Mouse (Mus musculus) liver, embryonic 13.5 days (tissue): Measurements from ENCODE around the gene Akap5. TPM values are rescaled to one million over a fixed set of nuclear protein-coding genes. Genes with fewer than 3 reads are reported as not detected.

Source experiments
- ATAC-seq: fragments of 200-750 bp; cut with Nextera tagmentation; 2 replicates; pipeline ENCODE4 v1.8.0; 2017; ENCODE audit warnings: low read depth, mild to moderate bottlenecking, moderate number of reproducible peaks, moderate library complexity
- DNase-seq: peaks from one replicate; pipeline ENCODE4 v3.0.0; 2022
- H3K27ac ChIP-seq: fragments of 300-500 bp; sonication (generic); 2 replicates; pipeline ENCODE4 v1.5.1; 2015; ENCODE audit warnings: moderate library complexity, mild to moderate bottlenecking, inconsistent platforms
- H3K27me3 ChIP-seq: fragments of 300-500 bp; sonication (generic); 2 replicates; pipeline ENCODE4 v1.6.1; 2015; ENCODE audit warnings: mild to moderate bottlenecking, inconsistent platforms
- H3K36me3 ChIP-seq: fragments of 300-500 bp; sonication (generic); 2 replicates; pipeline ENCODE4 v1.6.1; 2015; ENCODE audit warnings: mild to moderate bottlenecking, inconsistent platforms
- H3K4me1 ChIP-seq: fragments of 300-500 bp; sonication (generic); replicated peaks from 2 replicates; pipeline ENCODE4 v1.6.1; 2015; ENCODE audit warnings: inconsistent platforms
- H3K4me2 ChIP-seq: fragments of 300-500 bp; sonication (generic); 2 replicates; pipeline ENCODE4 v1.6.1; 2015; ENCODE audit warnings: inconsistent platforms, mild to moderate bottlenecking, moderate library complexity
- H3K4me3 ChIP-seq: fragments of 300-500 bp; sonication (generic); replicated peaks from 2 replicates; pipeline ENCODE4 v1.5.1; 2015; ENCODE audit warnings: mild to moderate bottlenecking, inconsistent platforms
- H3K9ac ChIP-seq: fragments of 300-500 bp; sonication (generic); 2 replicates; pipeline ENCODE4 v1.6.1; 2015; ENCODE audit warnings: mild to moderate bottlenecking, inconsistent platforms
- H3K9me3 ChIP-seq: fragments of 300-500 bp; sonication (generic); replicated peaks from 2 replicates; pipeline ENCODE4 v1.6.1; 2016; ENCODE audit warnings: inconsistent platforms
- WGBS: fragments of 180-500 bp; shearing (Covaris S2); methylation state at CpG from one replicate; pipeline ENCODE4 v1.1.7; 2015; ENCODE audit not compliant: insufficient replicate concordance; 5-methylcytosine and 5-hydroxymethylcytosine counted together
- polyA plus RNA-seq: library from polyadenylated mRNA; unstranded; fragments of >200 nt; fragmentation: Nextera tagmentation; extraction: Ambion mirVana; gene quantifications from 2 replicates; pipeline ENCODE4 v1.2.1, GENCODE M21; 2015

Akap5 gene
- polyA plus RNA-seq, result 0.43 and 0.51 TPM in 2 replicates

DNA sequence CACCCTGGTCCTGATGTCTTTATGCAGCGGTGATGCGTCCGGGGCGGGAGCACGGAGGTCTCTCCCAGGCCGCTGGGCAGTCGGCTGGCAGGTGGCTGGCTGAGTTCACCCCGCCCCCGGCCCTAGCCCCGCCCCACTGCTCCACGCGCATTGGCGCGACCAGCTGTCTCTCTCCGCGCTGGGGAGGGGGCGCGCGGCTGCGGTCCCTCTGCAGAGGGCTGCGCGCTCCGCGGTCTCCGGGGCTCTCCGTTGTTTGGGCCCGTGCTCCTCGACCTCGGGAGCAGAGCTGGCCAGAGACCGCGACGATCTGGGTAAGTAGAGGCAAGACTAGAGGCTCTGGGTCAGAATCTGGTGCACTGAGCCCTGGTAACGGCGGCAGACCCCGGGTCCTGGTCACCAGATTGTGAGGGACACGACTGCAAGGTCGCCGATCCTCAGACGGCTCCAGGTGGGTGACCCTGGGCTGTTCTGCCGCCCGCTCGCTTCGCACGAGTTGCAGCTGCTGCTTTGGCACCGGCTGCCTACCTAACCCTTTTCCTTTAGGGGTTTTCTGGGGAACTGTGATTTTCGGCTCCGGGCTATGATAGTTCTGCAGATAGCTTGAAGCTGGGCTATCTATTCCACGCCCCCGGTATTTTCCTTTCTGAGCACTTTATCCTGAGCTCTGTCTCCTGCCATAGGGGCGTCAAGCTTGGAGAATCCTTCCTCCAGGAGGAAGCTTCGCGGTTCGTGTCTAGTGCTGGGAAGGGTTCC is at the start of gene Akap5:
Akap5 (plus strand) TSS at position 213 of the 753 bp plus-strand sequence.
- H3K27ac ChIP-seq, result no peak within 1 kb of the TSS
- peak within 1 kb of the TSS; percentile 59 for H3K9ac ChIP-seq

DNA sequence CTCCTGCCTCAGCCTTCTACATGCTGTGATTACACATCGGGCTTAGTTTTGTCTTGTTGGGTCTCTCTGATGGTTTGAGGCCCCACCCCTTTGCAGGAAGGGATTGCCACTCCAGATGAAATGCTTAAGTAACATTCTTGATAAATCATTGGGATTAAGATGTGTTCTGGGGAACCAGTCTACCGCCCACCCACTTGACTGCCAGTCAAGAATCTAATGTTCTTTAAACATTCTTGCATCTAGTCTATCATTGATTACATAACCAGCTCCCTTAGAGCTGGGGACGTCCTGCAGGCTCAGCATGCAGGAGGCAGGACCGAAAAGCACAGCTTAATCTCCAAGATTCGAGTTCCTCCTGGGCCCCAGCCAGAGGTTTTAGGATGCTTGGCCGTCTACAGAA is 46.5 kb upstream of the Akap5 start:
- no peak overlapping the region for H3K9ac ChIP-seq
- WGBS, result 69% methylated on average over 6 of the region's 6 CpGs
- H3K27me3 ChIP-seq, result no peaks in the 10 kb centered on the region
- H3K27ac ChIP-seq, result no peak overlapping the region
- DNase-seq (no peak), ATAC-seq (no peak)
- peaks cover 7% of the 10 kb centered on the region; the same call in 1 of the 2 replicates for H3K4me1 ChIP-seq
- peaks cover 94% of the 10 kb centered on the region for H3K36me3 ChIP-seq
- no peak overlapping the region for H3K4me2 ChIP-seq
- no peak overlapping the region for H3K4me3 ChIP-seq
- H3K9me3 ChIP-seq, result no peaks in the 10 kb centered on the region

More for the DNA sequence above, at the start of gene Akap5:
- Histone ChIP-seq H3K4me2 (peak within 1 kb of the TSS; percentile 74), H3K9me3 (no peaks in the 10 kb centered on the region), H3K4me3 (peak within 1 kb of the TSS; percentile 57), H3K36me3 (peaks cover 25% of the 10 kb centered on the region), H3K27me3 (peaks cover 18% of the 10 kb centered on the region), H3K4me1 (peaks cover 19% of the 10 kb centered on the region)
- DNase-seq, result no peak
- 4% methylated on average over 52 of the region's 53 CpGs for WGBS
- ATAC-seq, result peak; percentile 80

DNA sequence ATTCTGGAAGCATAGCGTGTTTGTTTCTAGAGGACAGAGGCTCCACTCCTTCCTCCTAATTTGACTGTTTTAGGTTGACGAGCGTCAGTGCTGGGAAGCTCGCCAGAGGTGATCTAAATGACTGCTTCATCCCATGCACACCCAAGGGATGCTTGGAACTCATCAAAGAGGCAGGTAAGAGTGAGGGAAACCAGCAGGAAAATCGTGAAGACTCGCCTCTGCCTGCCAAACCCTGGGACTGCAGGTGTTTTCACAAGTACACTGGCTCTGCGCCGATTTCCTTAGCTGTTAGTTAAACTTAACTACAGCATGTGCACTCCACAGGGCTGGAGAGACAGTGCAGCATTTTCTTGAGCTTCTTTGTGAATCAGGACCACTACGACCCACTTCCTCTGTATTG is 44.1 kb upstream of the Akap5 start:
- no peak overlapping the region for H3K9ac ChIP-seq
- H3K36me3 ChIP-seq, result peaks cover 98% of the 10 kb centered on the region
- H3K27ac ChIP-seq, result no peak overlapping the region
- H3K4me2 ChIP-seq, result no peak overlapping the region
- 81% methylated on average over 9 of the region's 9 CpGs for WGBS
- DNase-seq (no peak), ATAC-seq (no peak)
- peaks cover 2% of the 10 kb centered on the region; the same call in 1 of the 2 replicates for H3K4me1 ChIP-seq
- H3K9me3 ChIP-seq, result no peaks in the 10 kb centered on the region
- no peaks in the 10 kb centered on the region for H3K27me3 ChIP-seq
- H3K4me3 ChIP-seq, result no peak overlapping the region

DNA sequence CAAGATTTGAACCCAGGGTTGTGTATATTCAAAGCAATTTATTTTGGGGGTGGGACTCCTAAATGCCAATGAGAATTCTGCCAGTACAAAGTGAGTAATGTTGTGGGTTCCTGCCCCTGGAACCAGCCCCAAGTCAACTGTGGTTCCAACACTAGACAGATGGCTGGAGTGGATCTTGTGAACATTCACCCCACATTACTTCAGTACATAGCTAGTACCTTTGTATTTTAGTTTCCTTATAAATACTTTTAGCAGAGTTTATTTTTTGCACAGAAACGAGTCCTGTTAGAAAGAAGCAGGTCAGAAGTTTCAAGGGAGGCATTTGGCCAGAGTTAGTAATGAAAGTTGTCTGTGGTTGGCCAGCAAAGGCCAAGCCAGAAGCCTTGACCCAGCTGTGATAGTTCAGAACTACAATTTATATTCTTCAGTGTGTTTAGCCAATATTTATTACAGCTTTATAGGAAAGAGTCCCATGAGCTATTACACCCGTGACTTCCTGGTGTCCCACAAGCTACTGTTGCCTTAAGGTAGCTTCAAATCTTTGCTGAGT is 43.5 kb upstream of the Akap5 start:
- H3K36me3 ChIP-seq, result peaks cover 96% of the 10 kb centered on the region
- no peak overlapping the region for H3K4me2 ChIP-seq
- H3K4me3 ChIP-seq, result no peak overlapping the region
- DNase-seq, result no peak
- no peak overlapping the region for H3K27ac ChIP-seq
- WGBS, result 67% methylated on average over 2 of the region's 2 CpGs
- peaks cover 2% of the 10 kb centered on the region; the same call in 1 of the 2 replicates for H3K4me1 ChIP-seq
- no peak overlapping the region for H3K9ac ChIP-seq
- H3K27me3 ChIP-seq, result no peaks in the 10 kb centered on the region
- ATAC-seq, result no peak
- no peaks in the 10 kb centered on the region for H3K9me3 ChIP-seq

DNA sequence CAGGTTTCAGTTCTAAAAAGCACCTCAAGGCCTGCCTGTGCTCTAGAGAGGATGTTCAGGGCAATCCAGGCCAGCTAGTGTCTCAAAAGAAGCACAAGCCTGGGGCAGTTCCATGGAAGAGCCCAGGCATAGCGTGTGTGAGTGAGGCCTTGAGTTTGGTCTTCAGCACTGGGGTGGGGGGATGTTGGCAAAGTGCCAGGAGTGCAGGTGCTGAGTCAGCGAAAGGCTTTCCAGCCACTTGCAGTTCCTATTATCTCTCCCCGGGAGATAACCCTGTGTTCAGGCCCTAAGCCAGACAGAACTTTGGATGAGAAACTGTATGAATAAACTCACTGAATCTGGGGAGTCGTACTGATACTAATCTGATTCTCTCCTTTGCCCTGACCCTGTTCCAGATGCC is 42.6 kb upstream of the Akap5 start:
- DNase-seq, result no peak
- Histone ChIP-seq H3K27ac (no peak overlapping the region), H3K4me1 (peaks cover 2% of the 10 kb centered on the region; the same call in 1 of the 2 replicates), H3K4me3 (no peak overlapping the region), H3K4me2 (no peak overlapping the region), H3K27me3 (no peaks in the 10 kb centered on the region), H3K9me3 (no peaks in the 10 kb centered on the region), H3K9ac (no peak overlapping the region), H3K36me3 (peaks cover 91% of the 10 kb centered on the region)
- ATAC-seq, result no peak
- WGBS, result 67% methylated on average over 4 of the region's 4 CpGs

DNA sequence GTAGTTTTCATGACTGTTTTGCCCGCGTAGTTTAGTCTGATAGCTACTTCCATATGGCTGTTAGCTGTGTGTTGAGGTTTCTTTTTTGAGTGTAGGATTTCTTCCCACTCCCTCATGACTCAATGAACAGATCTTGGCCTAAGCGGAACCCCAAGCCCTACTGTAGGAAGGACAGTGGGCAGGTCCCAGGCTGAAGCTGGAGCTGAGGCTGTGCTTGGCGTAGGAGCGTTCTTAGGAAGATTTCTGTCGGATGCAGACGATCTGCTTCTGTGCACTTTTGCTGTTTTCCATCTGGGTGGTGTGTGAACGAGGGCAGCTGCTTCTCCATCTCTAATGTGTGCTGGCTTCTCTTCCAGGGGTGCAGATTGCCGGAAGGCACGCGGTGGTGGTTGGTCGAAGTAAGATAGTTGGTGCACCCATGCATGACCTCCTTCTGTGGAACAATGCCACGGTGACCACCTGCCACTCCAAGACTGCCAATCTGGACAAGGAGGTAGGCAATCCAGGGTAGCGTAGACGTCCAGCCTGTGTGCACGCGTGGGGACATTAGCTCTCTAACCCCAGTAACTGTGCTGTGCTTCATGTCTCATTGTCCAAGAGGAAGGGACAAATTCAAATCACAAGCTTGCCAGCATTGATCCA is 42.0 kb upstream of the Akap5 start:
- peaks cover 91% of the 10 kb centered on the region for H3K36me3 ChIP-seq
- ATAC-seq, result no peak
- 90% methylated on average over 17 of the region's 17 CpGs for WGBS

DNA sequence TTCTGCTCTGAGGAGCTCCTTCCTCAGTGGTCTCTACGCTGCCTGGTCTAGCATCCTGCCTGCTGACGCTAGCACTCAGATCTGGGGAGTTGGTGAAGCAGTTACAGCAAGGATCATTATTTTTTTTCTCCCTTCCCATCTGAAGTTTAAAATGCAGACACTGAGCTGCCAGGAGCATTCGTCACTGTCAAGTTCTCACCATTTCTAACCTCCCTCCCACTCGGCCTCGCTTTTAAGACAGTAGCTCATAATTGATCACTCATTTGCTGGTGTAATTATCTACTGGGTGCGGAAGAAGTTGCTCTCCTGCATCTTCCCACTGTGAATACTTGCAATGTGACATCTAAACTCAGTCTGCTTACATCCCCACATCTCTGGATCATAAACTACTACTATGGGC is 39.3 kb upstream of the Akap5 start:
- Histone ChIP-seq H3K4me1 (0 out of 2 replicates have a peak, but pooled peaks cover 2% of the 10 kb centered on the region), H3K9ac (no peak overlapping the region), H3K27ac (no peak overlapping the region), H3K4me3 (no peak overlapping the region), H3K27me3 (no peaks in the 10 kb centered on the region), H3K36me3 (peaks cover 89% of the 10 kb centered on the region), H3K4me2 (no peak overlapping the region), H3K9me3 (no peaks in the 10 kb centered on the region)
- 85% methylated on average over 6 of the region's 6 CpGs for WGBS
- DNase-seq (no peak), ATAC-seq (no peak)

More for the DNA sequence above, 42.0 kb upstream of the Akap5 start:
- Histone ChIP-seq H3K9ac (no peak overlapping the region), H3K27me3 (no peaks in the 10 kb centered on the region), H3K9me3 (no peaks in the 10 kb centered on the region), H3K4me3 (no peak overlapping the region), H3K4me2 (no peak overlapping the region), H3K4me1 (peaks cover 2% of the 10 kb centered on the region; the same call in 1 of the 2 replicates), H3K27ac (no peak overlapping the region)
- no peak for DNase-seq

DNA sequence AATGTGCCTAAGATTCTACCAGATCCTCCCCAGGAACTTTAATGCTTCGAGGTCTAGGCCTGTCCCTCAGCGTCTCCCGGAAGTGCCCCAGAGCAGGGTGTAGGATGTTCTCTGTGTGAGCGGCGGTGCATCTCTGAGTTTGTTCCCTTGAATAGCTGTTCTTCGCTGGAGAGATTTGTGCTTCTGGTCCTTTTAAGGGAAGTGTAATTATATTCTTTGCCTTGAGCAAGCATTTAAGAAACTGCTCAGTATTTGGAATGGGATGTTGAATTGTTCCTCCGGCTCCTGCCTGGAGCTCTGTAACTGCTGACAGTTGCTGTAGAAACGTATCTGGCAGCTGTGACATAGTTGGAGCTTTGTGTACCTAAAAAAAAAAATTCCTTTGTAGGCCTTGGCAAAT is 36.7 kb upstream of the Akap5 start:
- Histone ChIP-seq H3K27me3 (no peaks in the 10 kb centered on the region), H3K4me1 (no peaks in the 10 kb centered on the region), H3K9me3 (no peaks in the 10 kb centered on the region), H3K4me2 (no peak overlapping the region), H3K9ac (no peak overlapping the region), H3K36me3 (peaks cover 90% of the 10 kb centered on the region), H3K4me3 (no peak overlapping the region), H3K27ac (no peak overlapping the region)
- DNase-seq, result no peak
- WGBS, result 85% methylated on average over 8 of the region's 8 CpGs
- no peak for ATAC-seq

DNA sequence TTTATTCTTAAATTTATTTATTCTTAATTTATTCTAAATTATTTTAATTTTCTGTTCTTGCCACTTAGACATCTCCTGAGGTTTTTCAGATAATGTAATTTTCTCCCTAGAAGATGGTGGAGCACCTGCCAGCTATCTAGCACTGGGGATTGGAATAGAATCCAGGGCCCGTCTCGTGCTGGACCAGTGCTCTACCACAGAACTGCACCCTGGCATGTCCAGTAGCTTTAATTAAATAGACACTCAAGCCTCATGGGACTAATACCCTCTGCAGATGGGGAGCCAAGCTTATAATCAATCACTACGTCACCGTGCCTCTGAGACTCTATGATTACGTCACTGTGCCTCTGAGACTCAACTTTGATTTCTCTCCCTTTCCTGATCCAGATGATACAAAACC is 36.2 kb upstream of the Akap5 start:
- H3K27me3 ChIP-seq, result no peaks in the 10 kb centered on the region
- ATAC-seq (no peak), DNase-seq (no peak)
- 86% methylated on average over 5 of the region's 5 CpGs for WGBS
- H3K4me2 ChIP-seq, result no peak overlapping the region
- H3K9ac ChIP-seq, result no peak overlapping the region
- H3K4me3 ChIP-seq, result no peak overlapping the region
- no peak overlapping the region for H3K27ac ChIP-seq
- peaks cover 90% of the 10 kb centered on the region for H3K36me3 ChIP-seq
- H3K9me3 ChIP-seq, result no peaks in the 10 kb centered on the region
- no peaks in the 10 kb centered on the region for H3K4me1 ChIP-seq

DNA sequence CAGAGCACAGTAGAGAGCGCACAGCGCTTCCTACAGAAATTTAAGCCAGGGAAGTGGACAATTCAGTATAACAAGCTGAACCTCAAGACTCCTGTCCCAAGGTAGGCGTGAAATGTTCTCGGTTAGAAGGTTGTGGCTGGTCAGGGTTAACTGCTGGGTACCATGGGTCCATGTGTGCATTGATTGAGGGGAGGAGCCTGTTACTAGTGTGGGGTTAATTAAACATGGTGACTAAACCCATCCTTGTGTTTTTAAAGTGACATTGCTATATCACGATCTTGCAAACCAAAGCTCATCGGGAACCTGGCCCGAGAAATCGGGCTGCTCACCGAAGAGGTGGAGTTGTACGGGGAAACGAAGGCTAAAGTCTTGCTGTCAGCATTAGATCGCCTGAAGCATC is 35.3 kb upstream of the Akap5 start:
- ATAC-seq (peak; percentile 43), DNase-seq (no peak)
- no peak overlapping the region for H3K9ac ChIP-seq

DNA sequence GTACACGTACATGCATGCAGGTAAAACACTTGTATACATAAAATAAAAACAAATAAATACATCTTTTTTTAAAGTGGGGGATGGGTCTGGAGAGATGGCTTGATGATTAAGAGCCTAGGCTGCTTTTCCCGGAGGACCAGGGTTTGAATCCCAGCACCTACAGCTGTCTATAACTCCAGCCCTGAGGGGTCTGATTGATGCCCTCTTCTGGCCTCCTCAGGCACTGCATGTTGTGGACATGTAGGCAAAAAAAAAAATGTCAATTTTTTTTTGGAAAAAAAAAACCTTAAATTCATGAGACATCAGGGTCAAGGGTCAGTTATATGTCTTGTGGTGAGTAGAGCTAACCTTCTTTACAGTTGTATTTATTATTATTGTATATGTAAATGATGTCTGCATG is 34.4 kb upstream of the Akap5 start:
- Histone ChIP-seq H3K4me2 (no peak overlapping the region), H3K36me3 (peaks cover 91% of the 10 kb centered on the region), H3K27ac (no peak overlapping the region), H3K4me1 (no peaks in the 10 kb centered on the region), H3K9me3 (no peaks in the 10 kb centered on the region), H3K4me3 (no peak overlapping the region), H3K27me3 (no peaks in the 10 kb centered on the region), H3K9ac (no peak overlapping the region)
- 84% methylated on average over 2 of the region's 2 CpGs for WGBS
- no peak for ATAC-seq
- no peak for DNase-seq

More for the DNA sequence above, 35.3 kb upstream of the Akap5 start:
- Histone ChIP-seq H3K4me1 (no peaks in the 10 kb centered on the region), H3K27ac (no peak overlapping the region; the same call in 1 of the 2 replicates), H3K4me3 (no peak overlapping the region), H3K27me3 (no peaks in the 10 kb centered on the region), H3K4me2 (no peak overlapping the region), H3K9me3 (no peaks in the 10 kb centered on the region), H3K36me3 (peaks cover 90% of the 10 kb centered on the region)
- WGBS, result 84% methylated on average over 12 of the region's 12 CpGs
